Mouse (Mus musculus): ENCODE measurements at regions not wholly inside any gene's neighbourhood (a gene's known extent, or its start where the extent isn't known, plus 50 kb on each side); places are given as distances from the start of the nearest gene placed in this dataset.

DNA sequence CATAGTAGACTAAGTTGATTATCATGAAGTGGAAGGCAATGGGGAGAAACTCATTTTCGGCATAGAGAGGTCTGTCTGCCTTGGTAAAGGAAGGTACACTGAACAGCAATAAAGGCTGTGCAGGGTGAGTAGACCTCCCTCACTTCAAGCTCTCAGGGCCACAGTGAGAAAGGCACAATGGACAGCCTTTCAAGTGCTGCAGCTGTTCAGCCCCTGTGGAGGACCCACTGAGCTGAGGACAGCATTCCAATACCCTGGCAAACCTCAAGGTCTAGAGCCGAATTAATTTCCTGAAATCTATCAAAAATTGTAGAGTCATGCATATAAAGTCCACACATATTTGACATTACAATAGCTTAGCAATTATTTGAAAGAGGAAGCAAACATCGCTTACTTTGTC, 69.8 kb upstream of the Mpdz start:
- TF ChIP-seq CTCF (IDR thresholded peaks at IDR 0.05 in 2 of 3, conservative IDR thresholded peaks at IDR 0.05 in 1 of 3; ENCODE audit: control insufficient read depth in 1 of 3, insufficient read depth in 1 of 3, low read depth in 2 of 3, low read length in 3 of 3, poor library complexity in 1 of 3, severe bottlenecking in 1 of 3) (no peak), SIN3A (IDR thresholded peaks at IDR 0.05; ENCODE audit: low read length) (no peak), POLR2AphosphoS2 (IDR thresholded peaks at IDR 0.05; ENCODE audit: low read length) (no peak)

All from MEL (cell line).